Mouse (Mus musculus) ES-E14 (cell line): Measurements from ENCODE around the gene 4930578G10Rik.

ENCODE experiments used
- CHD2 ChIP-seq: IDR thresholded peaks from 2 replicates; pipeline ENCODE4 v1.6.1; 2014; ENCODE audit warnings: mild to moderate bottlenecking, low read depth, low read length, inconsistent platforms
- ZNF384 ChIP-seq: IDR thresholded peaks from 2 replicates; pipeline ENCODE4 v1.6.1; 2012; ENCODE audit warnings: low read depth, low read length, inconsistent platforms

DNA sequence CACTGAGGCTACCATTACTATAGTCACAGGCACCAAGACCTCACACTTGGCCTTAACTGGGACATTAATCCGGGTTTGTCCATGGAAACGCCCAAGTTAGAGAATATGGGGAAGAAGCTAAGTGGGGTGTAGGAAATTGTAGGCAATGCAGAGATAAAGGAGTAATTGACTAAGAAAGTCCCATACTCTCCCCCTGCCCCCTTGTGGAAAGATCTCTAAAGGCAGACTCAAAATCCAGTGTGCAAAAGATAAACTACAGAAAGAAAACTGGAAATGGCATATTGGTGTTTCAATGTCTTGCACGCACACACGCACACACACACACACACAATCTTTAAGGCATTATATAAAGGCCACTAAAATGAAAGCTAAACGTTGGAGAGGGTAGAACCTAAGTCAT, 135.4 kb downstream of the 4930578G10Rik start:
- TF ChIP-seq CHD2: no peak
- TF ChIP-seq ZNF384: no peak
